Mouse (Mus musculus) liver, embryonic 13.5 days (tissue): Measurements from ENCODE around the gene Rasal1. TPM values are rescaled to one million over a fixed set of nuclear protein-coding genes. Genes with fewer than 3 reads are reported as not detected.
A peak's percentile ranks its signal among the peaks of the same experiment; 100 is the strongest.

ENCODE experiments used
- ATAC-seq: fragments of 200-750 bp; cut with Nextera tagmentation; 2 replicates; pipeline ENCODE4 v1.8.0; 2017; ENCODE audit warnings: low read depth, mild to moderate bottlenecking, moderate number of reproducible peaks, moderate library complexity
- DNase-seq: peaks from one replicate; pipeline ENCODE4 v3.0.0; 2022
- H3K27ac ChIP-seq: fragments of 300-500 bp; sonication (generic); 2 replicates; pipeline ENCODE4 v1.5.1; 2015; ENCODE audit warnings: moderate library complexity, mild to moderate bottlenecking, inconsistent platforms
- H3K27me3 ChIP-seq: fragments of 300-500 bp; sonication (generic); 2 replicates; pipeline ENCODE4 v1.6.1; 2015; ENCODE audit warnings: mild to moderate bottlenecking, inconsistent platforms
- H3K36me3 ChIP-seq: fragments of 300-500 bp; sonication (generic); 2 replicates; pipeline ENCODE4 v1.6.1; 2015; ENCODE audit warnings: mild to moderate bottlenecking, inconsistent platforms
- H3K4me1 ChIP-seq: fragments of 300-500 bp; sonication (generic); replicated peaks from 2 replicates; pipeline ENCODE4 v1.6.1; 2015; ENCODE audit warnings: inconsistent platforms
- H3K4me2 ChIP-seq: fragments of 300-500 bp; sonication (generic); 2 replicates; pipeline ENCODE4 v1.6.1; 2015; ENCODE audit warnings: inconsistent platforms, mild to moderate bottlenecking, moderate library complexity
- H3K4me3 ChIP-seq: fragments of 300-500 bp; sonication (generic); replicated peaks from 2 replicates; pipeline ENCODE4 v1.5.1; 2015; ENCODE audit warnings: mild to moderate bottlenecking, inconsistent platforms
- H3K9ac ChIP-seq: fragments of 300-500 bp; sonication (generic); 2 replicates; pipeline ENCODE4 v1.6.1; 2015; ENCODE audit warnings: mild to moderate bottlenecking, inconsistent platforms
- H3K9me3 ChIP-seq: fragments of 300-500 bp; sonication (generic); replicated peaks from 2 replicates; pipeline ENCODE4 v1.6.1; 2016; ENCODE audit warnings: inconsistent platforms
- WGBS: fragments of 180-500 bp; shearing (Covaris S2); methylation state at CpG from one replicate; pipeline ENCODE4 v1.1.7; 2015; ENCODE audit not compliant: insufficient replicate concordance; 5-methylcytosine and 5-hydroxymethylcytosine counted together
- polyA plus RNA-seq: library from polyadenylated mRNA; unstranded; fragments of >200 nt; fragmentation: Nextera tagmentation; extraction: Ambion mirVana; gene quantifications from 2 replicates; pipeline ENCODE4 v1.2.1, GENCODE M21; 2015

Rasal1 gene
- polyA plus RNA-seq, 1 experiment from 2014 or later = 0.18 TPM

DNA sequence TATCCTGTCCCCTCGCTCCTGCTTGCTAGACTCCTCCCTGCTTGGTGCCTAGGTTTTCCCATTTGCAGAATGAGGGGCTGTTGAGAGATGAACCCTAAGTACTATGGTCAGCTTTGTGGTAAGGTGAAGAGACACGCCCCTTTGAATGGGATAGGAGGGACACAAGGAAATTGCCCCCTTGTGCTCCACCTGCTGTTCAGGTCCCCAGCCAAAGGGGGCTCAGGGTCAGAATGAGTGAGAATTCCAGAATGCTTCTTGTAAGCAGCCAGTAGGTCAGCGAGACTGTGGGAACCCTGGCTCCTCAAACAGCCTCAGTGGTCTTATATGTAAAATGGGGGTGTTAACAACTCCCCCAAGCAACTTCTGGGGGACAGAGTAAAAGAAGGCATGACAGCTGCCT is 49.6 kb downstream of the Rasal1 start:
- no peak for DNase-seq
- no peak overlapping the region for H3K9ac ChIP-seq
- H3K4me2 ChIP-seq = no peak overlapping the region
- ATAC-seq = no peak
- H3K4me1 ChIP-seq = no peaks in the 10 kb centered on the region
- 33% methylated on average over 3 of the region's 3 CpGs for WGBS
- H3K27me3 ChIP-seq = peaks cover 62% of the 10 kb centered on the region
- H3K27ac ChIP-seq = no peak overlapping the region
- H3K4me3 ChIP-seq = no peak overlapping the region
- no peaks in the 10 kb centered on the region for H3K36me3 ChIP-seq
- no peaks in the 10 kb centered on the region for H3K9me3 ChIP-seq

DNA sequence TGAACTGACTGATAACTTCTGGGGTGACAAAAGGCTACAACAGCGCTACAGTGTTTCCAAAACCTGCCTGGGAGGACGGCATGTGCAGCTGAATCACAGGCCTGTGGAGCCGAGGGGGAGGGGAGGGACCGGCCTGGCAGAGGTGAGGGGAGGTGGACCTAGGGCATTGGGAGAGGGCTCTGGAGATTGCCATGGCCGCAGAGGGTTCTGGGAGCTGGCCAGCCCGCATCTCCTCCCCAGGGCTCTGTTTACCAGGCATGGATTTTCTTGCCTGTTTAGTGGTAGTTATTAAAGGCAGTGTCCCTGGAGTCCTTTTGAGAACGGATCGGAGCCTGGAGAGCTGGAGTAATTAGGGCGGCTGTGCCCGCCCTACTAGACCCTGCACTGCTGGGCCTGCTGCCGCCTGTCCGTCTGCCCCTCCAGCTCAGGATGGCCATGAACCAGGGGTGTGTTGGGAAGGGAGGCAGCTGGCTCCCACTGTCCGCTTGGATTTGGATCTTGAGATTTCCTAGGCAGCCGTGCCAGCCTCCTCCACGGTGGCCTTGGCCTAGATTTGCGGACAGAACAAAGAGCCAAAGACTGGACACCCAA is 50.3 kb downstream of the Rasal1 start:
- H3K4me3 ChIP-seq = no peak overlapping the region
- no peaks in the 10 kb centered on the region for H3K36me3 ChIP-seq
- no peak overlapping the region for H3K4me2 ChIP-seq
- peaks cover 55% of the 10 kb centered on the region for H3K27me3 ChIP-seq
- ATAC-seq (no peak), DNase-seq (no peak)
- H3K4me1 ChIP-seq = no peaks in the 10 kb centered on the region
- H3K9ac ChIP-seq = no peak overlapping the region
- H3K9me3 ChIP-seq = no peaks in the 10 kb centered on the region
- WGBS = 55% methylated on average over 16 of the region's 16 CpGs
- no peak overlapping the region for H3K27ac ChIP-seq

DNA sequence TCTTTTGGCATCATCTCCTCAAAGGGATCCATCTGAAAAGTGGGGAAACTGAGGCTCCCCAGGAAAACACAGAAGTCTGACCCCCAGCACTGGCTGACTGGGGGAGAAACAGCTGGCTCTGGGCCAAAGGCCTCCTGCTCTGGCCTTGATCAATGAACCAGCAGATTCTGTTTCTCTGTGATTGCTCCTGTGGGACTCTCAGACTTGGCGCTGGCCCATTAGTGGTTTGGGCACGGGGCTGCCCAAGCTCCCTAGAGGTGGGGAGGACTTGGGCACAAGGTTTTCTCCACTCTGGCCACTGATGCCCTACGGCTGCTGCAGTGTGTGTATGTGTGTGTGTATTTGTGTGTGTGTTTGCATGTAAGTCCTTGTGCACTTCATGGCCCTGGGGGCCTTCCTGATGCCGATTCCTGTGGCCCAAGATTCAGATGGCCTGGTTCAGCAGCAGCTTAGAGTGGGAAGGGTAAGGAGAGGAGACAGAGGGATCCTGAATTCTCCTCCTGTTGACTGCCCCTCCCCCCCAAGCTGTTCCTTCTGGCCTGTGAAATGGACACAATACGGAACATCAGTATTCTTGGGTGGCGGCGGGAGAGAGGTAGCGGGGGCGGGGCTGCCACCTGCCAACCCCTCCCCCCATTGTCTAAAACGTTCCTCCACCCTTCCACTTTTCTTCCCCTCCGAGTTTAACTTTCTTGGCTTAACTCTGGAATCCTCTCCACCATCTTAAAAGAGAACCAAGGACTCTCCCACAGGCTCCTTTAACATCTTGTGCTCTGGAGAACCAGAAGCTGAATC is 52.6 kb downstream of the Rasal1 start:
- H3K36me3 ChIP-seq = no peaks in the 10 kb centered on the region
- WGBS = 46% methylated on average over 11 of the region's 11 CpGs
- H3K27me3 ChIP-seq = peaks cover 46% of the 10 kb centered on the region
- H3K9ac ChIP-seq = no peak overlapping the region
- no peaks in the 10 kb centered on the region for H3K9me3 ChIP-seq
- H3K4me3 ChIP-seq = no peak overlapping the region
- no peak overlapping the region for H3K27ac ChIP-seq
- DNase-seq (no peak), ATAC-seq (no peak)
- H3K4me1 ChIP-seq = no peaks in the 10 kb centered on the region
- no peak overlapping the region for H3K4me2 ChIP-seq

DNA sequence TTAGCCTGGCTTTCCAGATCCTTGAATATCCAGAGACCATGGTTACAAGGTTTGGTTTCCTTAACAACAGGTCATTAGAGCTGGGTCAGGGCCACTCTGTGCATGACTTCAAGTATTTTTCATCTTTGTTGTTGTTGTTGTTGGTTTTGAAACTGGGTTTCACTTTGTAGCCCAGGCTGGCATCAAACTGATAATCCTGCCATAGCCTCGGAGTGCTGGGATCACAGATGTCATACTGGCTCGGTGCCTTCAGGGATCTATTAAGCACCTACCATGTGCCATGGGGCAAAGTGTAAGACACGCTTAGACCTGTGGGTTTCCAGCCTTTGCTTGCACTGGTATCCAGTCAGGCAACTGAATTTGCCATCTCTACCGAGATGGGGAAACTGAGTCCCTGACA is 53.8 kb downstream of the Rasal1 start:
- Histone ChIP-seq H3K36me3 (no peaks in the 10 kb centered on the region), H3K27ac (no peak overlapping the region), H3K9me3 (no peaks in the 10 kb centered on the region), H3K4me3 (no peak overlapping the region), H3K9ac (no peak overlapping the region), H3K4me1 (no peaks in the 10 kb centered on the region), H3K27me3 (peaks cover 50% of the 10 kb centered on the region), H3K4me2 (no peak overlapping the region)
- DNase-seq = no peak
- no peak for ATAC-seq
- 58% methylated on average over 4 of the region's 4 CpGs for WGBS

DNA sequence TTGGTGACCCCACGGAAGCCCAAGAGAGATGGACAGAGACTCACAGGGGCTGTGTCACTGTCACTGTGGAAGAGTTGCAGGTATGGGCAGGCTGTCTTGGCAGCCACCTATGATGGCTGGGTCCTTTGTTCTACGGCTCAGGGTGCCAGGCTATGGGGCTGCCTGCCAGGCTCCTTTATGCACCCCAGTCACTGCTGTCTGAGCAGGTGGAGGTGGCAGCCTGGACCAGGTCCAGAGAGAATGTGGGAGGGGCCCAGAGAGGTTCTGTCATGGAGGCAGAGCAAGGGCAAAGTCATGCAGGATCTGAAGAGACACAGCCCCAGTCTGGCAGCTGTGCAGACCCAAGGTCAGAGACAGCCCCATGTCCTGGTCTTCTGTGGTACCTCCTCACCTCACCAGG is 54.4 kb downstream of the Rasal1 start:
- no peak overlapping the region for H3K9ac ChIP-seq
- ATAC-seq = no peak
- H3K4me3 ChIP-seq = no peak overlapping the region
- no peak for DNase-seq
- H3K9me3 ChIP-seq = no peaks in the 10 kb centered on the region
- no peak overlapping the region for H3K4me2 ChIP-seq
- 68% methylated on average over 2 of the region's 2 CpGs for WGBS
- H3K4me1 ChIP-seq = no peaks in the 10 kb centered on the region
- H3K36me3 ChIP-seq = no peaks in the 10 kb centered on the region
- H3K27ac ChIP-seq = no peak overlapping the region
- peaks cover 50% of the 10 kb centered on the region for H3K27me3 ChIP-seq

DNA sequence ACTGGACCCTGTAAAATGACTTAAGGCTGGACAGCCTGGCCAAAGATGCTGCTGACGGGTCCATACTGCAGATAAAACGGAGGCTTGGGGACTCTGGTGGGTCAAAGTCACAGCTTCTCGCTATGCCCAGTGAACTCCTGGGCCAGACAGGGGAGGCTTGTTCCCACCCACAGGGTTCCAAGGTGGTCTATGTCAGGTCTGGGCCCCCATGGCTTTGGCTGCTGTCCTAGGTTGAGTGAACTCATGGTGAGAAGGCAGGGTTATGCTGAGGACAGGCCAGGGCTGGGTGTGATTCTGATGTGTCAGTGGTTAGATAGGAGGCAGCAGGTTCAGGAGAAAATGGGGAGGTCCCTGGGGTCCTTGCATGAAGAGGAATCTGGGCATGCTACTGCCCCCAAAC is 55.0 kb downstream of the Rasal1 start:
- H3K27ac ChIP-seq = no peak overlapping the region
- H3K27me3 ChIP-seq = peaks cover 54% of the 10 kb centered on the region
- no peak overlapping the region for H3K4me3 ChIP-seq
- no peak for DNase-seq
- no peaks in the 10 kb centered on the region for H3K9me3 ChIP-seq
- H3K4me2 ChIP-seq = no peak overlapping the region
- H3K9ac ChIP-seq = no peak overlapping the region
- no peak for ATAC-seq
- H3K4me1 ChIP-seq = no peaks in the 10 kb centered on the region
- no peaks in the 10 kb centered on the region for H3K36me3 ChIP-seq
- 57% methylated on average over 3 of the region's 3 CpGs for WGBS

DNA sequence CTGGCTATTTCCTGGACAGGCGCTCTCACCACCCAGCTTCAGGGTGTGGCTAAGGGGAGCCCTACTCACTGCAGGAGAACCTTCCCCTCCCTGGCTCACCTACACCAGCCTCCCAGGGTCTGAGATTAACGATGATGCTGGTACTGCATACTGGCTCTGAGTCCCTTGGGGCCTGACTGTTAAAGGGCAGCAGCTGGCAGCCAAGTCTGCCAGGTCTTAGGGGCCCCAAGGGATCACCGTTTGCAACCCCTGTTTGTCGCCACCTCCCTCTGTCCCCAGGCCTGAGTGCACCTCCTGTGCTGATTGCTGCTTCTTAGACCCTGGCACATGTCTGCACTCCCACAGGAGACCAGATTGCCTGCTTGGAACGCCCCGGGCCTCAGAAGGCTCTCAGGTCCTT is 55.8 kb downstream of the Rasal1 start:
- 40% methylated on average over 6 of the region's 6 CpGs for WGBS
- ATAC-seq = no peak
- Histone ChIP-seq H3K27ac (no peak overlapping the region), H3K9ac (no peak overlapping the region), H3K36me3 (no peaks in the 10 kb centered on the region), H3K4me2 (no peak overlapping the region), H3K9me3 (no peaks in the 10 kb centered on the region), H3K4me3 (no peak overlapping the region), H3K27me3 (peaks cover 62% of the 10 kb centered on the region), H3K4me1 (no peaks in the 10 kb centered on the region)
- no peak for DNase-seq

DNA sequence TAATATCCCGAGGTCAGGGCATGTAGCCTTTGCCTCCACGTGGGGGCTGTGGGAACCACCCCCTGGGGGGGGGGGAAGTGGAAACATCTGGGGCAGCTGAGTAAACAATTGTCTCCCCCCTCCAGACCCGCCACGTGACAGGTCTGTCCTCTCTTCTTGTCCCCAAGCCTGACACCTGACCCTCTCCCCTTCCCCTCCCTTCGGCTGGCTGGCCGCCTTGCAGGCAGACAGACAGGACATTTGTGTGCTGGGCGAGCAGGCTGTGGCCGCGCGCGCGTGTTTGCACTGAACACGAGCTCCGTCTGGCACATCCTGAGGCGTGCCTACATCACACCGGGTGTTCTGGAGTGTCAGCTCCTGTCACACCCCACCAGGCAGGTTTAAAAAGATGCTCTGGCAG is 57.9 kb downstream of the Rasal1 start:
- Histone ChIP-seq H3K4me1 (no peaks in the 10 kb centered on the region), H3K9me3 (no peaks in the 10 kb centered on the region), H3K9ac (no peak overlapping the region), H3K27me3 (peaks cover 72% of the 10 kb centered on the region), H3K27ac (no peak overlapping the region), H3K4me3 (no peak overlapping the region), H3K36me3 (no peaks in the 10 kb centered on the region), H3K4me2 (no peak overlapping the region)
- ATAC-seq (no peak), DNase-seq (no peak)
- WGBS = 9% methylated on average over 16 of the region's 16 CpGs

DNA sequence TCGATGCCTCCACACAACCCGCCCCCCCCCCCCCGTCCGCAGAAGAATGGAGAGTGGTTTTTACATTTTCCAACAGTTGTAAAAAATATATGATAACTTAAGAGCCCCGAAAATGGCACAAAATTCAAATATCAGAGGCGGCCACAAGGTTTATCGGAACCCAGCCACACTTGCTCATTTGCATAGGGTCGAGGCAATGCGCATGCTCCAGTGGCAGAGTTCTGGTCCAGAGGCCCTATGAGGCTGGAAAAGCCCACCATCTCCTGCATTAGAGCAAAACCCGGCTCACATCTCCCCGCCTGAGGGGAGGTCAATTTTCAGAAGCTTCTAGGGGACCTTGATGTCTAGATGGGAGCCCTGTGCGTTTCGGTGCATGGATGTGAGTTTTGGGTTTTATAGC is 58.4 kb downstream of the Rasal1 start:
- Histone ChIP-seq H3K4me3 (no peak overlapping the region), H3K36me3 (no peaks in the 10 kb centered on the region), H3K27me3 (peaks cover 76% of the 10 kb centered on the region), H3K9me3 (no peaks in the 10 kb centered on the region), H3K27ac (no peak overlapping the region), H3K4me2 (no peak overlapping the region), H3K9ac (no peak overlapping the region), H3K4me1 (no peaks in the 10 kb centered on the region)
- ATAC-seq = no peak
- WGBS = 37% methylated on average over 13 of the region's 13 CpGs
- DNase-seq = no peak

DNA sequence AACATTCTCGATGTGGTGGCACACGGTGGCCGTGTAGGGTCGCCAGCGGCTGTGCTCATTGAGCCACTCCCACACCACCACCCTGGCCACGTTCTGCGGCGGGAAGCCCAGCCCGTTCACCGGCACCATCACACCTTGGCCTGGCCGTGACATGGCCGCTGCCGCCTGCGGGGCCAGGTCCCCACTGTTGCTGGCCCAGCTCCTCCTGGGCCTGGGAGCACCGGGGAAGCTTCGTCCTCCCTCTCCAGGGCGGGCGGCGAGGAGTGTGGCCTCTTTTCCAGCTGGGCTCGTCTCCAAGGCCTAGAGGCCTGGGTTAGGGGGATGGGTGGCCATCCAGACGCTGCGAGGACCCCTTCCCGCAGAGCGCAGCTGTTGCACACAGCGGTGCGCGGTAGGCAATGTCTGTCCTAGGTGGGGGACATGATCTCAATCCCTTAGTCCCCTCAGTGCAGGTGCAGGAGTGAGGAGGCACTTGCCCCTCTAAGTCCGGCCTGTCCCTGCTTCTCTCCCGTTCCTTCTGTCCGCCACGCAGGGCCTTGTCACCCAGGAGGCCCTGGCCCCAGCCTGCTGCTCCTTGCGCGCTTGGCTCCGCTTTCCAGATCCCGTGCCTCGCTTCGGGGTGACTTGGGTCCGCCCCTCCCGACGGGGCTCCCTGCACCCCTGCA is 61.7 kb downstream of the Rasal1 start:
- H3K9me3 ChIP-seq = no peaks in the 10 kb centered on the region
- no peak overlapping the region for H3K27ac ChIP-seq
- H3K4me2 ChIP-seq = peak overlapping the region; percentile 25
- peak overlapping the region; percentile 29 for H3K4me3 ChIP-seq
- no peak for ATAC-seq
- no peaks in the 10 kb centered on the region for H3K4me1 ChIP-seq
- no peak for DNase-seq
- H3K9ac ChIP-seq = no peak overlapping the region
- H3K36me3 ChIP-seq = no peaks in the 10 kb centered on the region
- 10% methylated on average over 40 of the region's 40 CpGs for WGBS
- H3K27me3 ChIP-seq = peaks cover 93% of the 10 kb centered on the region

DNA sequence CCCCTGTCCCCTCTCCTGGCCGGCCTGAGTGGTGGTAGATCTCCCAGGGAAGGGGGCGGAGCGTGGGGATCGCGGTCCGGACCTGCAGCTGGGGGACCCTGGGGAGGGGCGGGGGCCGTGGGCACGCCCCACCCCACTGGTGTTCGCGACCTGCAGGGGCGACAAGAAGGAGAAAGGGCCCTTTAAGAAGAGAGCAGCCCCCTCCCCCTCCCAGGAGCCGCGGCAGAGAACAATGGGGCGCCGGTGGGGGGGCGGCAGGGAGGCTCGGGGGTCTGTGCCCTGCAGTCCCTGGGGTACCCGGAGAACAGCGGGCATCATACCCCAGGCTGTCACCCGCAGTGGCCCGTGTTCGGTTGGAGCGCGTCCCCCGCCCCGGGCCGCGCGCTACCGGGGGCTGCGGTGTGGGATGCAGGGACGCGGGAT is 62.2 kb downstream of the Rasal1 start:
- H3K4me3 ChIP-seq = peak overlapping the region; percentile 29
- WGBS = 8% methylated on average over 24 of the region's 34 CpGs
- no peak for ATAC-seq
- H3K9ac ChIP-seq = no peak overlapping the region
- no peak for DNase-seq
- no peaks in the 10 kb centered on the region for H3K9me3 ChIP-seq
- peaks cover 88% of the 10 kb centered on the region for H3K27me3 ChIP-seq
- peak overlapping the region; percentile 25 for H3K4me2 ChIP-seq
- H3K27ac ChIP-seq = no peak overlapping the region
- H3K4me1 ChIP-seq = no peaks in the 10 kb centered on the region
- no peaks in the 10 kb centered on the region for H3K36me3 ChIP-seq
